Mouse (Mus musculus): ENCODE data around the gene Gm10277.

GRCm38 (mm10) chr11:77792566-77792909 is 5.0 kb upstream of the Gm10277 start:
- no peak for TF ChIP-seq CTCF (IDR thresholded peaks at IDR 0.05; ENCODE audit: extremely low read depth, insufficient read length, insufficient replicate concordance, low read depth, low read length)
- no peak for TF ChIP-seq POLR2A (IDR thresholded peaks at IDR 0.05; ENCODE audit: low read depth, low read length)
